Mouse (Mus musculus) limb, embryonic 15.5 days (tissue): ENCODE results near the gene Gdpd5. TPM values are rescaled to one million over a fixed set of nuclear protein-coding genes. Genes with fewer than 3 reads are reported as not detected.

Experiments
- ATAC-seq: fragments of 200-750 bp; cut with Nextera tagmentation; 2 replicates; pipeline ENCODE4 v1.8.0; 2017; ENCODE audit warnings: low read depth, moderate TSS enrichment; ENCODE audit not compliant: insufficient number of reproducible peaks, low FRiP score, low TSS enrichment
- H3K27ac ChIP-seq: fragments of 300-500 bp; sonication (generic); 2 replicates; pipeline ENCODE4 v1.5.1; 2015; ENCODE audit warnings: moderate library complexity, mild to moderate bottlenecking, inconsistent platforms
- H3K27me3 ChIP-seq: fragments of 300-500 bp; sonication (generic); 2 replicates; pipeline ENCODE4 v1.6.1; 2015; ENCODE audit warnings: inconsistent platforms
- H3K36me3 ChIP-seq: fragments of 300-500 bp; sonication (generic); 2 replicates; pipeline ENCODE4 v1.6.1; 2015; ENCODE audit warnings: inconsistent platforms
- H3K4me1 ChIP-seq: fragments of 300-500 bp; sonication (generic); 2 replicates; pipeline ENCODE4 v1.6.1; 2015; ENCODE audit warnings: inconsistent platforms
- H3K4me2 ChIP-seq: fragments of 300-500 bp; sonication (generic); 2 replicates; pipeline ENCODE4 v1.6.1; 2015; ENCODE audit warnings: mild to moderate bottlenecking, inconsistent platforms
- H3K4me3 ChIP-seq: fragments of 300-500 bp; sonication (generic); 2 replicates; pipeline ENCODE4 v1.5.1; 2015; ENCODE audit warnings: mild to moderate bottlenecking, inconsistent platforms
- H3K9ac ChIP-seq: fragments of 300-500 bp; sonication (generic); 2 replicates; pipeline ENCODE4 v1.6.1; 2015; ENCODE audit warnings: inconsistent platforms
- H3K9me3 ChIP-seq: fragments of 300-500 bp; sonication (generic); 2 replicates; pipeline ENCODE4 v1.6.1; 2016; ENCODE audit warnings: inconsistent platforms
- WGBS: fragments of 180-500 bp; shearing (Covaris S2); methylation state at CpG from one replicate; pipeline ENCODE4 v1.1.7; 2015; 5-methylcytosine and 5-hydroxymethylcytosine counted together
- polyA plus RNA-seq: library from polyadenylated mRNA; unstranded; fragments of >200 nt; fragmentation: Nextera tagmentation; extraction: Ambion mirVana; gene quantifications from 2 replicates; pipeline ENCODE4 v1.2.1, GENCODE M21; 2015

The Gdpd5 gene
- polyA plus RNA-seq, 1 experiment from 2014 or later: 13.8 TPM

- Histone ChIP-seq H3K27ac (no peak overlapping the region), H3K27me3 (no peaks in the 10 kb centered on the region), H3K36me3 (no peaks in the 10 kb centered on the region), H3K4me2 (no peak overlapping the region), H3K9ac (no peak overlapping the region), H3K4me1 (peaks cover 10% of the 10 kb centered on the region; the same call in 1 of the 2 replicates), H3K4me3 (no peak overlapping the region), H3K9me3 (no peaks in the 10 kb centered on the region)
- ATAC-seq: no peak
- 52% methylated on average over 8 of the region's 8 CpGs for WGBS
Observed at GRCm38 (mm10) chr7:99449063-99449462, 67.8 kb downstream of the Gdpd5 start.

GRCm38 (mm10) chr7:99449751-99450150 is 68.5 kb downstream of the Gdpd5 start:
- Histone ChIP-seq H3K4me3 (no peak overlapping the region), H3K27ac (no peak overlapping the region), H3K4me2 (no peak overlapping the region), H3K9me3 (no peaks in the 10 kb centered on the region), H3K4me1 (peaks cover 10% of the 10 kb centered on the region; the same call in 1 of the 2 replicates), H3K27me3 (no peaks in the 10 kb centered on the region), H3K36me3 (no peaks in the 10 kb centered on the region), H3K9ac (no peak overlapping the region)
- no peak for ATAC-seq
- 62% methylated on average over 3 of the region's 3 CpGs for WGBS

- H3K27me3 ChIP-seq: no peaks in the 10 kb centered on the region
- H3K27ac ChIP-seq: no peak overlapping the region
- H3K36me3 ChIP-seq: no peaks in the 10 kb centered on the region
- ATAC-seq: no peak
- no peaks in the 10 kb centered on the region for H3K9me3 ChIP-seq
- 0% methylated on average over 3 of the region's 3 CpGs for WGBS
- no peak overlapping the region for H3K4me2 ChIP-seq
- peaks cover 9% of the 10 kb centered on the region; the same call in 1 of the 2 replicates for H3K4me1 ChIP-seq
- H3K9ac ChIP-seq: no peak overlapping the region
- H3K4me3 ChIP-seq: no peak overlapping the region
Observed at GRCm38 (mm10) chr7:99450703-99451102, 69.5 kb downstream of the Gdpd5 start.

- no peak overlapping the region for H3K27ac ChIP-seq
- no peaks in the 10 kb centered on the region for H3K27me3 ChIP-seq
- no peak overlapping the region for H3K4me2 ChIP-seq
- no peaks in the 10 kb centered on the region for H3K36me3 ChIP-seq
- no peak overlapping the region for H3K4me3 ChIP-seq
- no peaks in the 10 kb centered on the region for H3K9me3 ChIP-seq
- ATAC-seq: no peak
- WGBS: 74% methylated on average over 7 of the region's 7 CpGs
- H3K4me1 ChIP-seq: peaks cover 6% of the 10 kb centered on the region; the same call in 1 of the 2 replicates
- no peak overlapping the region for H3K9ac ChIP-seq
Observed at GRCm38 (mm10) chr7:99452859-99453258, 71.6 kb downstream of the Gdpd5 start.

GRCm38 (mm10) chr7:99454044-99454443 is 72.8 kb downstream of the Gdpd5 start:
- Histone ChIP-seq H3K4me3 (no peak overlapping the region), H3K27me3 (no peaks in the 10 kb centered on the region), H3K36me3 (peaks cover 7% of the 10 kb centered on the region; the same call in 1 of the 2 replicates), H3K9ac (no peak overlapping the region), H3K27ac (no peak overlapping the region), H3K9me3 (no peaks in the 10 kb centered on the region), H3K4me1 (no peaks in the 10 kb centered on the region; the same call in 1 of the 2 replicates), H3K4me2 (no peak overlapping the region)
- ATAC-seq: no peak
- 68% methylated on average over 4 of the region's 4 CpGs for WGBS

- Histone ChIP-seq H3K27ac (no peak overlapping the region; the same call in 1 of the 2 replicates), H3K27me3 (no peaks in the 10 kb centered on the region), H3K4me1 (no peaks in the 10 kb centered on the region; the same call in 1 of the 2 replicates), H3K9me3 (no peaks in the 10 kb centered on the region), H3K4me3 (no peak overlapping the region), H3K4me2 (no peak overlapping the region), H3K36me3 (peaks cover 19% of the 10 kb centered on the region; the same call in 1 of the 2 replicates), H3K9ac (no peak overlapping the region)
- 74% methylated on average over 8 of the region's 8 CpGs for WGBS
- ATAC-seq: no peak
Observed at GRCm38 (mm10) chr7:99458849-99459248, 77.6 kb downstream of the Gdpd5 start.

GRCm38 (mm10) chr7:99459888-99460652 is 78.9 kb downstream of the Gdpd5 start:
- Histone ChIP-seq H3K4me2 (no peak overlapping the region), H3K9me3 (no peaks in the 10 kb centered on the region), H3K4me3 (no peak overlapping the region), H3K9ac (no peak overlapping the region), H3K27me3 (no peaks in the 10 kb centered on the region), H3K27ac (no peak overlapping the region), H3K36me3 (peaks cover 19% of the 10 kb centered on the region; the same call in 1 of the 2 replicates), H3K4me1 (no peaks in the 10 kb centered on the region; the same call in 1 of the 2 replicates)
- ATAC-seq: no peak
- 88% methylated on average over 15 of the region's 15 CpGs for WGBS

GRCm38 (mm10) chr7:99463120-99463519 is 81.9 kb downstream of the Gdpd5 start:
- Histone ChIP-seq H3K9ac (no peak overlapping the region), H3K4me3 (no peak overlapping the region), H3K4me2 (no peak overlapping the region), H3K27ac (no peak overlapping the region), H3K9me3 (no peaks in the 10 kb centered on the region), H3K36me3 (peaks cover 23% of the 10 kb centered on the region), H3K27me3 (no peaks in the 10 kb centered on the region), H3K4me1 (peaks cover 25% of the 10 kb centered on the region)
- ATAC-seq: no peak
- 81% methylated on average over 2 of the region's 2 CpGs for WGBS

- Histone ChIP-seq H3K36me3 (peaks cover 8% of the 10 kb centered on the region; the same call in 1 of the 2 replicates), H3K4me3 (no peak within 1 kb of the TSS), H3K27ac (0 out of 2 replicates have a peak within 1 kb of the TSS, but pooled peaks have one; percentile 27), H3K9me3 (no peaks in the 10 kb centered on the region), H3K27me3 (no peaks in the 10 kb centered on the region), H3K4me2 (0 out of 2 replicates have a peak within 1 kb of the TSS, but pooled peaks have one; percentile 25), H3K9ac (no peak within 1 kb of the TSS), H3K4me1 (peaks cover 40% of the 10 kb centered on the region)
- ATAC-seq: no peak
- WGBS: 24% methylated on average over 8 of the region's 8 CpGs
Observed at GRCm38 (mm10) chr7:99465811-99466210, 84.6 kb downstream of the Gdpd5 start, which contains the start of gene Klhl35. Gene Klhl35 (plus strand): TSS chr7:99466004.

GRCm38 (mm10) chr7:99467916-99468282 is 86.7 kb downstream of the Gdpd5 start:
- WGBS: 20% methylated on average over 9 of the region's 11 CpGs
- Histone ChIP-seq H3K4me2 (peak overlapping the region; percentile 74), H3K9me3 (no peaks in the 10 kb centered on the region), H3K4me3 (peak overlapping the region; percentile 62), H3K4me1 (peaks cover 40% of the 10 kb centered on the region), H3K27ac (peak overlapping the region; percentile 98), H3K27me3 (no peaks in the 10 kb centered on the region), H3K36me3 (peaks cover 19% of the 10 kb centered on the region), H3K9ac (peak overlapping the region; percentile 72)
- ATAC-seq: no peak

GRCm38 (mm10) chr7:99468283-99469132 is 87.3 kb downstream of the Gdpd5 start:
- 2% methylated on average over 141 of the region's 145 CpGs for WGBS
- H3K27me3 ChIP-seq: no peaks in the 10 kb centered on the region
- H3K9me3 ChIP-seq: no peaks in the 10 kb centered on the region
- H3K4me2 ChIP-seq: peak overlapping the region; percentile 74
- peak overlapping the region; percentile 98 for H3K27ac ChIP-seq
- H3K9ac ChIP-seq: peak overlapping the region; percentile 72
- H3K36me3 ChIP-seq: peaks cover 25% of the 10 kb centered on the region
- peak; percentile 83 for ATAC-seq
- H3K4me3 ChIP-seq: peak overlapping the region; percentile 62
- H3K4me1 ChIP-seq: peaks cover 40% of the 10 kb centered on the region
